Mouse (Mus musculus): ENCODE results near the gene Bbs9.

DNA sequence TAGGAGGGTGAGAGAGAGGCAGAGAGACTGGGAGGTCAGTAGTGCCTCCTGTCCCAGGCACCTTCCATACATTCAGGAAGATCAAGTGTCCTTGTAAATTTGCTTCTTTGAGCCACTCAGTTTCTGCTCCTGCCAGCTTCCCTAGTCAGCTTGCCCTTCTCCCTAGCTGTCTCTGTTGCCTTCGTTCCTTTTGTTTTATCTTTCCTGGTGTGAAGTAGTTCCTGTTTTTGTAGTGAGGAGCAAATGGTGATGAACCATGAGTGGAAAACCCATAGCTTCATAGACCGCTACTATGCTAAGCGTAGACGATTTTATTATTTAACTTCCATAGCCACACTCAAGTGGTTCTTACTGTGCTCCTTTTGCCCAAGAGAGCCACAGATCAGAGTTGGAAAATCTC is 242.1 kb downstream of the Bbs9 start:
- TF ChIP-seq EP300 (optimal IDR thresholded peaks at IDR 0.05) (no peak), CTCF (IDR thresholded peaks at IDR 0.05; ENCODE audit: low read depth) (no peak)
